Mouse (Mus musculus) bone marrow, adult 2 months (tissue): ENCODE results near the gene Lbp.

ENCODE experiments used
- CTCF ChIP-seq: fragments of 200-500 bp; IDR thresholded peaks from 2 replicates; pipeline ENCODE4 v1.5.1; 2011; ENCODE audit warnings: low read length, control low read depth; ENCODE audit not compliant: control insufficient read depth, insufficient read depth
- POLR2A ChIP-seq: fragments of 200-500 bp; IDR thresholded peaks from 2 replicates; pipeline ENCODE4 v1.6.1; 2011; ENCODE audit warnings: low read depth, mild to moderate bottlenecking, control low read depth, low read length, borderline replicate concordance; ENCODE audit not compliant: control insufficient read depth

DNA sequence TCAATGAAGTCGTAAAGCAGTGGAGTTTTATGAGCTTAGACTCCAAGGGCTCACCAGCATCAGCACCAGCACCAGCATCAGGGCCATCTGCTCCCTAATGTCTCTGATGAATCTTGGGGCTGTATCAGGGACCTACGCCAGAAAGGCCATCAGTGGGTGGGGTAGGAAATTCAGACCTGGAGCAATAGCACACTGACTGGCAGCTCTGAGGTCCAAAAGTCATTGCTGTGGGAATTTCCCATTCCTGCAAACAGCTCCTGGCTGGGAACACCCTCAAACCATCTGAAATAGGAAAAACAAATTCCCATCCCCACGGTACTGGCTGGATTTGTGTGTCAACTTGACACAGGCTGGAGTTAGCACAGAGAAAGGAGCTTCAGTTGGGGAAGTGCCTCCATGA, 3.5 kb upstream of the Lbp start:
- TF ChIP-seq CTCF (no peak), POLR2A (no peak)
